Mouse (Mus musculus) forebrain, postnatal 0 days (tissue): ENCODE measurements at regions not wholly inside any gene's neighbourhood (a gene's known extent, or its start where the extent isn't known, plus 50 kb on each side); places are given as distances from the start of the nearest gene placed in this dataset.

Experiments used
- ATAC-seq: fragments of 200-750 bp; cut with Nextera tagmentation; 2 replicates; pipeline ENCODE4 v1.8.0; 2017; ENCODE audit warnings: mild to moderate bottlenecking, moderate library complexity
- DNase-seq: peaks from one replicate; pipeline ENCODE4 v3.0.0-alpha.2; 2015
- H3K27ac ChIP-seq: fragments of 300-500 bp; sonication (generic); 2 replicates; pipeline ENCODE4 v1.5.1; 2014; ENCODE audit warnings: low read depth, mild to moderate bottlenecking, antibody characterized with exemption, low read length, moderate library complexity, mixed read lengths
- H3K27me3 ChIP-seq: fragments of 300-500 bp; sonication (generic); 2 replicates; pipeline ENCODE4 v1.6.1; 2014; ENCODE audit warnings: mild to moderate bottlenecking, low read length, mixed read lengths; ENCODE audit not compliant: insufficient read depth
- H3K36me3 ChIP-seq: fragments of 300-500 bp; sonication (generic); 2 replicates; pipeline ENCODE4 v1.6.1; 2014; ENCODE audit warnings: mild to moderate bottlenecking, moderate library complexity; ENCODE audit not compliant: insufficient read depth
- H3K4me1 ChIP-seq: fragments of 300-500 bp; sonication (generic); 2 replicates; pipeline ENCODE4 v1.6.1; 2014; ENCODE audit warnings: antibody characterized with exemption; ENCODE audit not compliant: insufficient read depth
- H3K4me2 ChIP-seq: fragments of 300-500 bp; sonication (generic); 2 replicates; pipeline ENCODE4 v1.6.1; 2014; ENCODE audit warnings: low read depth, mild to moderate bottlenecking, moderate library complexity
- H3K4me3 ChIP-seq: fragments of 300-500 bp; sonication (generic); 2 replicates; pipeline ENCODE4 v1.5.1; 2014; ENCODE audit warnings: low read depth, low read length, mixed read lengths
- H3K9ac ChIP-seq: fragments of 300-500 bp; sonication (generic); 2 replicates; pipeline ENCODE4 v1.6.1; 2014; ENCODE audit warnings: mild to moderate bottlenecking
- H3K9me3 ChIP-seq: fragments of 300-500 bp; sonication (generic); 2 replicates; pipeline ENCODE4 v1.6.1; 2016; ENCODE audit warnings: low read length
- CTCF ChIP-seq: sonication (generic); IDR thresholded peaks from 2 replicates; pipeline ENCODE4 v1.5.1; 2016; ENCODE audit warnings: antibody characterized with exemption, control low read depth, low read depth
- WGBS: fragments of 180-500 bp; shearing (Covaris S2); extraction: QIAGEN DNeasy Blood & Tissue Kit; methylation state at CpG from one replicate; pipeline ENCODE4 v1.1.7; 2014; 5-methylcytosine and 5-hydroxymethylcytosine counted together

- 77% methylated on average over 8 of the region's 8 CpGs for WGBS
- no peak for ATAC-seq
- Histone ChIP-seq H3K9me3 (no peaks in the 10 kb centered on the region), H3K36me3 (no peaks in the 10 kb centered on the region), H3K4me1 (0 out of 2 replicates have a peak, but pooled peaks cover 5% of the 10 kb centered on the region), H3K9ac (no peak overlapping the region), H3K4me2 (no peak overlapping the region), H3K27ac (no peak overlapping the region), H3K4me3 (no peak overlapping the region), H3K27me3 (peaks cover 4% of the 10 kb centered on the region; the same call in 1 of the 2 replicates)
- no peak for DNase-seq
- no peak for TF ChIP-seq CTCF
Observed at GRCm38 (mm10) chr7:37359473-37359872, 414.0 kb downstream of the Zfp536 start.

DNA sequence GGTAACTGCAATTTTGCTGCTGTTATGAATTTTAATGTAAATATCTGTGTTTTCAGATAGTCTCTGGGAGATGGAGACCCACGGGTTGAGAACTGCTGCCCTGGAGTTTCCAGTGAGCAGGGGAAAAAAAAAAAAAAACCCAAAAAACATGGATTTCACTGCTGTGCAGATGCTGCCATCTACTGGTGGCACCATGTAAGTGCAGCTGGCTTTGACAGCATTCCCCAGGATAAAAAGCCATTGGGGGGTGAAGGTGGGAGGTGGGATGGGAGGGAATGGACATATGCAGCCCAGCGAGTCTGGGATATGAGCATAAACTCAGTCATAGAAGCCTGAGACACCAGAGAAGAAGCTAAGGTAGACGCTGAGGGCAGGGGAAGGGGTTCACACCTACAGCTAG is 413.3 kb downstream of the Zfp536 start:
- no peak overlapping the region for H3K4me2 ChIP-seq
- no peak overlapping the region for H3K4me3 ChIP-seq
- no peak overlapping the region for H3K27ac ChIP-seq
- DNase-seq (peak; percentile 77), ATAC-seq (no peak)
- no peaks in the 10 kb centered on the region for H3K9me3 ChIP-seq
- 17% methylated on average over 3 of the region's 3 CpGs for WGBS
- TF ChIP-seq CTCF: peak; percentile 96
- H3K9ac ChIP-seq: no peak overlapping the region
- H3K4me1 ChIP-seq: 0 out of 2 replicates have a peak, but pooled peaks cover 5% of the 10 kb centered on the region
- peaks cover 4% of the 10 kb centered on the region; the same call in 1 of the 2 replicates for H3K27me3 ChIP-seq
- H3K36me3 ChIP-seq: no peaks in the 10 kb centered on the region

- H3K9ac ChIP-seq: 0 out of 2 replicates have a peak overlapping the region, but pooled peaks have one; percentile 15
- DNase-seq: no peak
Observed at GRCm38 (mm10) chr7:37361802-37362441, 411.5 kb downstream of the Zfp536 start.

DNA sequence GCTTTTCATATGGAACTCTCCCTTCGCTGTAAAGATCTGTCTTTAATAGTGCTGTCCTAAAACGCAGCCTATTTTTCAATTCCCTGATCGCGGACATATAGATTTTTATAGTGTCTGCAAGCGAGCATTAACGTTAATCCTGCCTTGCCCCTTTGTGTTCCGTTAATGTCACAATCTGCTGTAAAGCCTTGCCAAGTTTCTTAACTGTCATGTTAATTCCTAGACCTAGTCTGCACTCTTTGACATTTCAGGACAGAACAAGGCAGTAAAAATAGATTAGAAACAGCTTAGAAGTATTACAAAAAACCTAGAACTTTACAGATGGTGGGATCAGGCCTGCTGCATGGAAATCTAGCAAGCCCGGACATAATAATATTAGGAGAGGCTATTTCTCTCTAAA is 410.6 kb downstream of the Zfp536 start:
- Histone ChIP-seq H3K27ac (no peak overlapping the region), H3K4me1 (0 out of 2 replicates have a peak, but pooled peaks cover 5% of the 10 kb centered on the region), H3K4me2 (0 out of 2 replicates have a peak overlapping the region, but pooled peaks have one; percentile 42), H3K9ac (no peak overlapping the region), H3K9me3 (no peaks in the 10 kb centered on the region), H3K27me3 (peaks cover 4% of the 10 kb centered on the region; the same call in 1 of the 2 replicates), H3K4me3 (no peak overlapping the region), H3K36me3 (no peaks in the 10 kb centered on the region)
- no peak for TF ChIP-seq CTCF
- 9% methylated on average over 8 of the region's 8 CpGs for WGBS
- ATAC-seq (no peak), DNase-seq (no peak)

More at GRCm38 (mm10) chr7:37361802-37362441, 411.5 kb downstream of the Zfp536 start:
- WGBS: 2% methylated on average over 16 of the region's 16 CpGs
- Histone ChIP-seq H3K4me3 (no peak overlapping the region), H3K27me3 (peaks cover 4% of the 10 kb centered on the region; the same call in 1 of the 2 replicates), H3K27ac (no peak overlapping the region), H3K36me3 (no peaks in the 10 kb centered on the region), H3K4me1 (0 out of 2 replicates have a peak, but pooled peaks cover 5% of the 10 kb centered on the region), H3K9me3 (no peaks in the 10 kb centered on the region), H3K4me2 (peak overlapping the region; percentile 42)
- no peak for TF ChIP-seq CTCF
- ATAC-seq: peak; percentile 34

- Histone ChIP-seq H3K36me3 (no peaks in the 10 kb centered on the region), H3K9me3 (no peaks in the 10 kb centered on the region), H3K4me1 (0 out of 2 replicates have a peak, but pooled peaks cover 5% of the 10 kb centered on the region), H3K4me2 (no peak overlapping the region), H3K27me3 (peaks cover 4% of the 10 kb centered on the region; the same call in 1 of the 2 replicates), H3K27ac (no peak overlapping the region), H3K9ac (no peak overlapping the region), H3K4me3 (no peak overlapping the region)
- no peak for TF ChIP-seq CTCF
- 8% methylated on average over 10 of the region's 10 CpGs for WGBS
- DNase-seq: no peak
- ATAC-seq: no peak
Observed at GRCm38 (mm10) chr7:37363629-37364175, 409.7 kb downstream of the Zfp536 start.

GRCm38 (mm10) chr7:37364221-37364620 is 409.2 kb downstream of the Zfp536 start:
- H3K4me1 ChIP-seq: 0 out of 2 replicates have a peak, but pooled peaks cover 5% of the 10 kb centered on the region
- 11% methylated on average over 9 of the region's 9 CpGs for WGBS
- ATAC-seq: no peak
- no peak for TF ChIP-seq CTCF
- H3K36me3 ChIP-seq: no peaks in the 10 kb centered on the region
- no peak overlapping the region for H3K4me2 ChIP-seq
- no peak for DNase-seq
- H3K27me3 ChIP-seq: peaks cover 4% of the 10 kb centered on the region; the same call in 1 of the 2 replicates
- H3K9me3 ChIP-seq: no peaks in the 10 kb centered on the region
- H3K27ac ChIP-seq: no peak overlapping the region
- no peak overlapping the region for H3K9ac ChIP-seq
- no peak overlapping the region for H3K4me3 ChIP-seq

DNA sequence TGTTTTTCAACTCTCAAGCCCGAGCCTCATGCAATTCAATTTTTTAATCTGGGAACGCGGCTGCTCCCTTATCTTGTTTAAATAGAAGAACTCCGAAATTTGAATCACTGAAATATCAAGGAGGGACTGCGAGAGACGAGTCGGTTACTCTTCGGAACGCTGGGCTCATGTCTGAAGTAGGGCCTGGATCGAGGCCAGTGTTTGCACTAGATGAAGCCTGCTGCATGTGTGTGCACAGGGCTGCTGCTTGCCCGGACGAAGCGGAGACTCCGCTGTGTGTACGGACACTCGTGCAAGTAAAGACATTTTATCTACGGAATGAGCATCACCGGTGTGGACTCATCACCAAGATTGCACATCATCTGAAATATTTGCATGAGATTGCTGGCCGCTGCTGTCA is 407.4 kb downstream of the Zfp536 start:
- 58% methylated on average over 19 of the region's 19 CpGs for WGBS
- no peak for DNase-seq

More for the DNA sequence above, 407.4 kb downstream of the Zfp536 start:
- Histone ChIP-seq H3K9ac (no peak overlapping the region), H3K4me3 (no peak overlapping the region), H3K27ac (no peak overlapping the region), H3K9me3 (no peaks in the 10 kb centered on the region), H3K36me3 (no peaks in the 10 kb centered on the region), H3K4me1 (0 out of 2 replicates have a peak, but pooled peaks cover 5% of the 10 kb centered on the region), H3K4me2 (no peak overlapping the region), H3K27me3 (peaks cover 4% of the 10 kb centered on the region; the same call in 1 of the 2 replicates)
- no peak for TF ChIP-seq CTCF
- no peak for ATAC-seq
